Mouse (Mus musculus): ENCODE measurements around the gene Prl8a8. TPM values are rescaled to one million over a fixed set of nuclear protein-coding genes. Genes with fewer than 3 reads are reported as not detected.

Prl8a8 gene
- total RNA-seq (2023): not detected

GRCm38 (mm10) chr13:27513117-27513516 is at the start of gene Prl8a8:
Prl8a8 (minus strand) TSS chr13:27513217.

Other genes starting within 250 kb of the Prl8a8 start
- gene Prl6a1, start 200.6 kb downstream of the Prl8a8 start, total RNA-seq (2023): not detected
- gene Prl8a2, start 167.5 kb downstream of the Prl8a8 start, total RNA-seq (2023): not detected
- gene Prl2b1, start 122.4 kb downstream of the Prl8a8 start, total RNA-seq (2023): not detected
- gene Prl8a6, start 74.5 kb downstream of the Prl8a8 start, total RNA-seq (2023): not detected
- not detected for gene Prl8a9, start 51.4 kb upstream of the Prl8a8 start, total RNA-seq (2023)
- gene Prl8a1, start 69.0 kb upstream of the Prl8a8 start, total RNA-seq (2023): not detected
- gene Prl7b1, start 97.4 kb upstream of the Prl8a8 start, total RNA-seq (2023): not detected
- not detected for gene Prl7a1, start 129.3 kb upstream of the Prl8a8 start, total RNA-seq (2023)
- not detected for gene Prl7a2, start 154.8 kb upstream of the Prl8a8 start, total RNA-seq (2023)
- gene Prl7d1, start 203.5 kb upstream of the Prl8a8 start, total RNA-seq (2023): not detected

Measured in CD8-positive naive resting alpha-beta T cell, adult 57 days (primary cell).